ENCODE assay signal across 21 mouse cellular contexts in the genomic region with DNA sequence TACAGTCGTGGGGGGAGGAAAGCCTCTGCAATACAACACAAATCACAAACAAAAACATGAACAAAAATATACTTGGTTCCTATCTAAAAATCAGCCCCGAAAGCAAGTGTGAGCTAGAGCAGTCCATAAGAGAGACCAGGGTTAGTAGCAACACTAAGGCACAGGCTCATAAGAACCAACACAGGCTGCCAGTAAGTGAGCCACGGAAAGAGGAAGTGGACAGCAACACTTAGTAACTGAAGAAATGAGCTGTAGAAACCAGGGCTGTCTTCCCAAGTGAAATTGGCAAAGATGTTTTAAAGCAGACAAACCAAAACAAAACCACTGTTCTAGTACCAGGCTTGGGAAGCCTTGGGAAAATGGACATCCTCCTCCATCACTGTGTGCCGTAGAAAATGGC. TPM values are rescaled to one million over a fixed set of nuclear protein-coding genes. Genes with fewer than 3 reads are reported as not detected.
DNase-seq lines count a peak whose midpoint lies in the region; ATAC-seq and TF ChIP-seq lines count a peak whose summit lies in the region.
"Had no signal": no experiment of that assay in that cellular context is flagged by ENCODE, and none has a peak within 500 bp of the region (broad histone marks: within the 10 kb centered on the region; RNA-seq: fewer than 3 reads in every experiment).

No protein-coding gene starts in this region.

- no peak for TF ChIP-seq POLR2A in CH12.LX (IDR thresholded peaks at IDR 0.05; ENCODE audit: low read depth, low read length)

- H3K27ac ChIP-seq in CH12.LX (ENCODE audit: insufficient read depth, low read depth) = no peak overlapping the region
- no peak overlapping the region for H3K27ac ChIP-seq in kidney, embryonic 14.5 days (ENCODE audit: low read depth, low read length)
- H3K27ac ChIP-seq: embryonic facial prominence, embryonic 13.5 days; forebrain, embryonic 13.5 days; heart, embryonic 10.5 days; hindbrain, embryonic 13.5 days; hindbrain, postnatal 0 days had no signal

- no peaks in the 10 kb centered on the region for H3K27me3 ChIP-seq in CH12.LX (replicated peaks)
- no peaks in the 10 kb centered on the region for H3K27me3 ChIP-seq in kidney, embryonic 14.5 days (ENCODE audit: control insufficient read depth, insufficient read depth, low read length)
- H3K27me3 ChIP-seq: embryonic facial prominence, embryonic 13.5 days; hindbrain, embryonic 13.5 days had no signal

- peak; percentile 67 for TF ChIP-seq EP300 in CH12.LX (IDR thresholded peaks at IDR 0.05; ENCODE audit: low read length)

- H3K79me2 ChIP-seq in CH12.LX (replicated peaks; ENCODE audit: control insufficient read depth, extremely low read depth, insufficient read depth, poor library complexity, severe bottlenecking) = no peaks in the 10 kb centered on the region

- H3K9me3 ChIP-seq in CH12.LX (replicated peaks; ENCODE audit: low read length) = no peaks in the 10 kb centered on the region
- H3K9me3 ChIP-seq in kidney, embryonic 14.5 days (ENCODE audit: control insufficient read depth, low read length) = no peaks in the 10 kb centered on the region
- H3K9me3 ChIP-seq: embryonic facial prominence, embryonic 13.5 days; forebrain, embryonic 13.5 days; heart, embryonic 10.5 days; hindbrain, embryonic 13.5 days had no signal

- peak overlapping the region; percentile 37; the same call in 1 of the 2 replicates for H3K4me2 ChIP-seq in CH12.LX (ENCODE audit: insufficient read depth, low read depth, poor library complexity, severe bottlenecking)
- H3K4me2 ChIP-seq in kidney, embryonic 14.5 days (replicated peaks; ENCODE audit: low read depth, low read length) = no peak overlapping the region
- H3K4me2 ChIP-seq: embryonic facial prominence, embryonic 13.5 days; forebrain, embryonic 13.5 days; hindbrain, embryonic 13.5 days had no signal

- TF ChIP-seq CTCF in CH12.LX (conservative IDR thresholded peaks at IDR 0.05 in 1 of 2, IDR thresholded peaks at IDR 0.05 in 1 of 2; ENCODE audit: low read depth in 2 of 2, low read length in 2 of 2) = no peak

- peaks cover 0 to 14% of the 10 kb centered on the region in 2 experiments; a peak in 3 of 4 replicates for H3K4me1 ChIP-seq in CH12.LX (ENCODE audit: control insufficient read depth in 1 of 2, insufficient read depth in 2 of 2)
- H3K4me1 ChIP-seq in kidney, embryonic 14.5 days (ENCODE audit: control insufficient read depth, insufficient read depth, low read length) = no peaks in the 10 kb centered on the region
- H3K4me1 ChIP-seq: embryonic facial prominence, embryonic 13.5 days; hindbrain, embryonic 13.5 days had no signal

- dilution Hi-C loops in CH12.LX (cut with MboI; ENCODE audit: extremely low pct_ligation_motif_present, extremely low pct_unique_long_range_greater_than_20kb, low sequenced_read_pairs) = no loop called here

- in situ Hi-C loops in CH12.LX (cut with MboI; ENCODE audit: low pct_ligation_motif_present, low pct_unique_long_range_greater_than_20kb, low sequenced_read_pairs) = no loop called here

- H3K4me3 ChIP-seq in CH12.LX (replicated peaks in 1 of 3; ENCODE audit: low read depth in 2 of 3, low read length in 2 of 3, poor library complexity in 1 of 3) = no peak overlapping the region
- H3K4me3 ChIP-seq in kidney, embryonic 14.5 days (ENCODE audit: low read length) = no peak overlapping the region
- H3K4me3 ChIP-seq: embryonic facial prominence, embryonic 13.5 days; forebrain, embryonic 13.5 days; heart, embryonic 10.5 days; hindbrain, embryonic 13.5 days had no signal

- peak; percentile 95 for ATAC-seq in common myeloid progenitor, adult 5-6 weeks (replicated peaks; ENCODE audit: low read depth, poor library complexity, severe bottlenecking)
- ATAC-seq in megakaryocyte progenitor cell, adult 5-6 weeks (replicated peaks; ENCODE audit: poor library complexity) = peak; percentile 95
- ATAC-seq in kidney, embryonic 14.5 days (ENCODE audit: low FRiP score, low TSS enrichment) = no peak
- ATAC-seq: forebrain, embryonic 13.5 days; forebrain, postnatal 0 days; hindbrain, postnatal 0 days had no signal

- peak; percentile 51 for DNase-seq in 416B (ENCODE audit: low read depth)
- peak; percentile 70 for DNase-seq in CH12.LX (ENCODE audit: extremely low read depth)
- no peak for DNase-seq in right cerebral cortex, adult 18-20 months
- no peak for DNase-seq in thymus, postnatal 36 days
- DNase-seq: adrenal gland, postnatal 10 days; cerebellum, adult 11-12 months; cerebellum, adult 9-10 months; cerebellum, postnatal 25 days; forebrain, postnatal 0 days; gastrocnemius, postnatal 36 days; heart, adult 18-20 months; heart, postnatal 10 days; heart, postnatal 4 days had no signal

- no peak for TF ChIP-seq RAD21 in CH12.LX (IDR thresholded peaks at IDR 0.05; ENCODE audit: low read depth, low read length)

- H3K36me3 ChIP-seq in CH12.LX (replicated peaks in 1 of 2; ENCODE audit: control insufficient read depth in 1 of 2, insufficient read depth in 1 of 2, low read length in 1 of 2) = no peaks in the 10 kb centered on the region
- H3K36me3 ChIP-seq in kidney, embryonic 14.5 days (ENCODE audit: control insufficient read depth, insufficient read depth, low read length) = no peaks in the 10 kb centered on the region
- H3K36me3 ChIP-seq: embryonic facial prominence, embryonic 13.5 days; heart, embryonic 10.5 days; hindbrain, embryonic 13.5 days had no signal

- H3K9ac ChIP-seq in CH12.LX (ENCODE audit: insufficient read depth, low read depth) = peak overlapping the region; percentile 5; the same call in 1 of the 2 replicates
- no peak overlapping the region for H3K9ac ChIP-seq in kidney, embryonic 14.5 days (ENCODE audit: low read depth, low read length)
- H3K9ac ChIP-seq: embryonic facial prominence, embryonic 13.5 days; forebrain, embryonic 13.5 days; forebrain, postnatal 0 days; hindbrain, embryonic 13.5 days had no signal

- WGBS in kidney, embryonic 14.5 days = 83% methylated on average over 4 of the region's 4 CpGs

TF ChIP-seq in CH12.LX, 34 proteins besides CTCF, POLR2A, EP300 and RAD21:
- no peak for TF ChIP-seq UBTF (IDR thresholded peaks at IDR 0.05; ENCODE audit: low read depth, low read length)
- TF ChIP-seq MEF2A (IDR thresholded peaks at IDR 0.05; ENCODE audit: borderline replicate concordance, low read depth, low read length) = no peak
- no peak for TF ChIP-seq ZC3H11A (IDR thresholded peaks at IDR 0.05; ENCODE audit: low read depth, low read length)
- no peak for TF ChIP-seq GABPA (IDR thresholded peaks at IDR 0.05; ENCODE audit: insufficient replicate concordance, low read depth, low read length)
- TF ChIP-seq NELFE (IDR thresholded peaks at IDR 0.05; ENCODE audit: low read depth, low read length) = no peak
- TF ChIP-seq BHLHE40 (IDR thresholded peaks at IDR 0.05; ENCODE audit: low read depth, low read length) = peak; percentile 21; the same call in 1 of the 2 replicates
- TF ChIP-seq E2F4 (IDR thresholded peaks at IDR 0.05; ENCODE audit: insufficient replicate concordance, low read depth, low read length) = no peak
- TF ChIP-seq ZKSCAN1 (IDR thresholded peaks at IDR 0.05; ENCODE audit: borderline replicate concordance, low read depth, low read length) = no peak
- no peak for TF ChIP-seq MAZ (IDR thresholded peaks at IDR 0.05; ENCODE audit: low read depth, low read length)
- TF ChIP-seq MAFK (IDR thresholded peaks at IDR 0.05; ENCODE audit: insufficient replicate concordance, low read length) = no peak
- peak; percentile 54 for TF ChIP-seq ELF1 (IDR thresholded peaks at IDR 0.05; ENCODE audit: low read depth, low read length)
- peak; percentile 82 for TF ChIP-seq IRF4 (IDR thresholded peaks at IDR 0.05; ENCODE audit: low read depth, low read length)

RNA-seq across cellular contexts. Expression of a gene that starts 35.5 kb away (rescaled TPM):
- total RNA-seq in CH12.LX (2012; rRNA removed) (11.7 and 18.5 TPM in 2 replicates), CH12.LX (2014; rRNA removed) (7.1 and 8.9 TPM in 2 replicates)
- polyA plus RNA-seq in CH12.LX (2012; ENCODE audit: insufficient read length, low read depth) = 23.6 and 29.5 TPM in 2 replicates
- 1.8 and 3.2 TPM in 2 replicates for total RNA-seq in common myeloid progenitor, adult 5-6 weeks (2017)
- total RNA-seq in megakaryocyte progenitor cell, adult 5-6 weeks (2015) = 1.2 and 3.6 TPM in 2 replicates
- total RNA-seq in megakaryocyte progenitor cell, adult 5-6 weeks (2017) = 0.50 and 3.1 TPM in 2 replicates
- 15.4 and 28.0 TPM in 2 replicates for polyA plus RNA-seq in kidney, embryonic 14.5 days (2014; fragmentation: Nextera tagmentation; extraction: Ambion mirVana)

Comparison
In these comparisons a context has a peak if more than half of its experiments do, and no peak if none do; other contexts are left out.
1. DNase-seq: peak in 416B (single experiment) and CH12.LX (single experiment); none in right cerebral cortex, adult 18-20 months (single experiment) and thymus, postnatal 36 days (0 of 2).